Mouse (Mus musculus): ENCODE data around the gene Lnx1. TPM values are rescaled to one million over a fixed set of nuclear protein-coding genes. Genes with fewer than 3 reads are reported as not detected.

Lnx1 gene
- polyA plus RNA-seq, 1 experiment from 2014 or later: 2.0 TPM

- Histone ChIP-seq H3K27me3 (ENCODE audit: low read depth, poor library complexity, severe bottlenecking) (no peaks in the 10 kb centered on the region), H3K36me3 (no peaks in the 10 kb centered on the region), H3K27ac (no peak overlapping the region), H3K4me1 (peaks cover 18% of the 10 kb centered on the region), H3K4me3 (no peak overlapping the region), H3K9me3 (replicated peaks) (no peaks in the 10 kb centered on the region)
- WGBS: 91% methylated on average over 10 of the region's 10 CpGs
- DNase-seq (ENCODE audit: low spot score): no peak
These were observed 92.2 kb downstream of the Lnx1 start for GRCm38 (mm10) chr5:74610511-74610910.

- no peak overlapping the region for H3K27ac ChIP-seq
- no peaks in the 10 kb centered on the region for H3K36me3 ChIP-seq
- peaks cover 8% of the 10 kb centered on the region for H3K4me1 ChIP-seq
- WGBS: 91% methylated on average over 8 of the region's 8 CpGs
- DNase-seq (ENCODE audit: low spot score): peak; percentile 16
- no peak overlapping the region for H3K4me3 ChIP-seq
- H3K9me3 ChIP-seq (replicated peaks): no peaks in the 10 kb centered on the region
- no peaks in the 10 kb centered on the region for H3K27me3 ChIP-seq (ENCODE audit: low read depth, poor library complexity, severe bottlenecking)
These were observed 96.5 kb downstream of the Lnx1 start for GRCm38 (mm10) chr5:74606213-74606612.

- H3K4me1 ChIP-seq: peaks cover 9% of the 10 kb centered on the region
- H3K27ac ChIP-seq: no peak overlapping the region
- peak; percentile 21 for DNase-seq (ENCODE audit: low spot score)
- H3K36me3 ChIP-seq: peaks cover 13% of the 10 kb centered on the region
- WGBS: 79% methylated on average over 4 of the region's 4 CpGs
- H3K9me3 ChIP-seq (replicated peaks): no peaks in the 10 kb centered on the region
- no peak overlapping the region for H3K4me3 ChIP-seq
- H3K27me3 ChIP-seq (ENCODE audit: low read depth, poor library complexity, severe bottlenecking): no peaks in the 10 kb centered on the region
These were observed 99.4 kb downstream of the Lnx1 start for GRCm38 (mm10) chr5:74603306-74603705.

GRCm38 (mm10) chr5:74602371-74602770 is 100.3 kb downstream of the Lnx1 start:
- H3K4me1 ChIP-seq: peaks cover 11% of the 10 kb centered on the region
- no peak overlapping the region for H3K4me3 ChIP-seq
- H3K36me3 ChIP-seq: peaks cover 23% of the 10 kb centered on the region
- H3K9me3 ChIP-seq (replicated peaks): no peaks in the 10 kb centered on the region
- peak; percentile 12 for DNase-seq (ENCODE audit: low spot score)
- no peaks in the 10 kb centered on the region for H3K27me3 ChIP-seq (ENCODE audit: low read depth, poor library complexity, severe bottlenecking)
- H3K27ac ChIP-seq: no peak overlapping the region
- 87% methylated on average over 10 of the region's 10 CpGs for whole genome bisulfite sequencing

- Histone ChIP-seq H3K9me3 (replicated peaks) (no peaks in the 10 kb centered on the region), H3K36me3 (peaks cover 27% of the 10 kb centered on the region), H3K4me3 (no peak overlapping the region), H3K27me3 (ENCODE audit: low read depth, poor library complexity, severe bottlenecking) (no peaks in the 10 kb centered on the region), H3K4me1 (peaks cover 11% of the 10 kb centered on the region), H3K27ac (no peak overlapping the region)
- peak; percentile 24 for DNase-seq (ENCODE audit: low spot score)
- 82% methylated on average over 6 of the region's 6 CpGs for WGBS
These were observed 100.7 kb downstream of the Lnx1 start for GRCm38 (mm10) chr5:74601965-74602364.

GRCm38 (mm10) chr5:74601171-74601570 is 101.5 kb downstream of the Lnx1 start:
- DNase-seq (ENCODE audit: low spot score): peak; percentile 18
- H3K9me3 ChIP-seq (replicated peaks): no peaks in the 10 kb centered on the region
- WGBS: 88% methylated on average over 3 of the region's 3 CpGs
- no peak overlapping the region for H3K4me3 ChIP-seq
- H3K4me1 ChIP-seq: peaks cover 11% of the 10 kb centered on the region
- no peak overlapping the region for H3K27ac ChIP-seq
- no peaks in the 10 kb centered on the region for H3K27me3 ChIP-seq (ENCODE audit: low read depth, poor library complexity, severe bottlenecking)
- peaks cover 35% of the 10 kb centered on the region for H3K36me3 ChIP-seq

- no peaks in the 10 kb centered on the region for H3K27me3 ChIP-seq (ENCODE audit: low read depth, poor library complexity, severe bottlenecking)
- H3K9me3 ChIP-seq (replicated peaks): no peaks in the 10 kb centered on the region
- peak; percentile 24 for DNase-seq (ENCODE audit: low spot score)
- WGBS: 77% methylated on average over 5 of the region's 5 CpGs
- peaks cover 11% of the 10 kb centered on the region for H3K4me1 ChIP-seq
- peaks cover 46% of the 10 kb centered on the region for H3K36me3 ChIP-seq
- H3K27ac ChIP-seq: no peak overlapping the region
- H3K4me3 ChIP-seq: no peak overlapping the region
These were observed 102.7 kb downstream of the Lnx1 start for GRCm38 (mm10) chr5:74600010-74600409.

- peak; percentile 68 for DNase-seq (ENCODE audit: low spot score)
- H3K9me3 ChIP-seq (replicated peaks): no peaks in the 10 kb centered on the region
- H3K4me1 ChIP-seq: peaks cover 28% of the 10 kb centered on the region
- peaks cover 91% of the 10 kb centered on the region for H3K36me3 ChIP-seq
- H3K27me3 ChIP-seq (ENCODE audit: low read depth, poor library complexity, severe bottlenecking): no peaks in the 10 kb centered on the region
- H3K4me3 ChIP-seq: no peak overlapping the region
- peak overlapping the region; percentile 76; the same call in 1 of the 2 replicates for H3K27ac ChIP-seq
- WGBS: 15% methylated on average over 8 of the region's 8 CpGs
These were observed 109.6 kb downstream of the Lnx1 start for GRCm38 (mm10) chr5:74593147-74593546.

GRCm38 (mm10) chr5:74591413-74591812 is 111.3 kb downstream of the Lnx1 start:
- WGBS: 93% methylated on average over 5 of the region's 5 CpGs
- DNase-seq (ENCODE audit: low spot score): no peak

GRCm38 (mm10) chr5:74589133-74589532 is 113.6 kb downstream of the Lnx1 start:
- Histone ChIP-seq H3K27me3 (ENCODE audit: low read depth, poor library complexity, severe bottlenecking) (no peaks in the 10 kb centered on the region), H3K4me1 (peaks cover 28% of the 10 kb centered on the region), H3K9me3 (replicated peaks) (no peaks in the 10 kb centered on the region), H3K27ac (no peak overlapping the region), H3K4me3 (no peak overlapping the region), H3K36me3 (peaks cover 88% of the 10 kb centered on the region)
- no peak for DNase-seq (ENCODE audit: low spot score)
- WGBS: 78% methylated on average over 7 of the region's 7 CpGs

More at GRCm38 (mm10) chr5:74591413-74591812, 111.3 kb downstream of the Lnx1 start:
- peaks cover 28% of the 10 kb centered on the region for H3K4me1 ChIP-seq
- no peaks in the 10 kb centered on the region for H3K9me3 ChIP-seq (replicated peaks)
- no peaks in the 10 kb centered on the region for H3K27me3 ChIP-seq (ENCODE audit: low read depth, poor library complexity, severe bottlenecking)
- peaks cover 91% of the 10 kb centered on the region for H3K36me3 ChIP-seq
- H3K4me3 ChIP-seq: no peak overlapping the region
- peak overlapping the region; percentile 48; the same call in 1 of the 2 replicates for H3K27ac ChIP-seq

GRCm38 (mm10) chr5:74571767-74572166 is 130.9 kb downstream of the Lnx1 start:
- Histone ChIP-seq H3K4me3 (no peak overlapping the region), H3K4me1 (no peaks in the 10 kb centered on the region), H3K9me3 (replicated peaks) (no peaks in the 10 kb centered on the region), H3K36me3 (peaks cover 79% of the 10 kb centered on the region), H3K27me3 (ENCODE audit: low read depth, poor library complexity, severe bottlenecking) (no peaks in the 10 kb centered on the region), H3K27ac (no peak overlapping the region)
- no peak for DNase-seq (ENCODE audit: low spot score)
- 88% methylated on average over 6 of the region's 6 CpGs for WGBS

GRCm38 (mm10) chr5:74561151-74561550 is 141.6 kb downstream of the Lnx1 start:
- DNase-seq (ENCODE audit: low spot score): no peak
- Histone ChIP-seq H3K9me3 (replicated peaks) (no peaks in the 10 kb centered on the region), H3K27ac (no peak overlapping the region), H3K27me3 (ENCODE audit: low read depth, poor library complexity, severe bottlenecking) (no peaks in the 10 kb centered on the region), H3K4me3 (no peak overlapping the region), H3K4me1 (no peaks in the 10 kb centered on the region), H3K36me3 (peaks cover 93% of the 10 kb centered on the region)
- 99% methylated on average over 1 of the region's 1 CpGs for WGBS

- H3K9me3 ChIP-seq (replicated peaks): no peaks in the 10 kb centered on the region
- WGBS: 97% methylated on average over 8 of the region's 8 CpGs
- no peak overlapping the region for H3K4me3 ChIP-seq
- no peaks in the 10 kb centered on the region for H3K27me3 ChIP-seq (ENCODE audit: low read depth, poor library complexity, severe bottlenecking)
- H3K27ac ChIP-seq: no peak overlapping the region
- DNase-seq (ENCODE audit: low spot score): no peak
- peaks cover 96% of the 10 kb centered on the region for H3K36me3 ChIP-seq
- H3K4me1 ChIP-seq: no peaks in the 10 kb centered on the region
These were observed 153.1 kb downstream of the Lnx1 start for GRCm38 (mm10) chr5:74549566-74549965.

- Histone ChIP-seq H3K9me3 (replicated peaks) (no peaks in the 10 kb centered on the region), H3K36me3 (peaks cover 99% of the 10 kb centered on the region), H3K27ac (no peak overlapping the region), H3K4me3 (no peak overlapping the region), H3K4me1 (no peaks in the 10 kb centered on the region), H3K27me3 (ENCODE audit: low read depth, poor library complexity, severe bottlenecking) (no peaks in the 10 kb centered on the region)
- no peak for DNase-seq (ENCODE audit: low spot score)
- 92% methylated on average over 4 of the region's 4 CpGs for WGBS
These were observed 157.1 kb downstream of the Lnx1 start for GRCm38 (mm10) chr5:74545606-74546005.

Data from limb, embryonic 10.5 days (tissue).